Mouse (Mus musculus): ENCODE results near the gene Wdr19. TPM values are rescaled to one million over a fixed set of nuclear protein-coding genes. Genes with fewer than 3 reads are reported as not detected.

Wdr19 gene
- 0.29 to 3.3 TPM (median 1.1 TPM) in 3 replicates for total RNA-seq (2017)

- peak; percentile 100 for ATAC-seq (replicated peaks; ENCODE audit: insufficient number of reproducible peaks, low FRiP score, low TSS enrichment, poor library complexity, severe bottlenecking)
Observed at GRCm38 (mm10) chr5:65199346-65200128, at the start of gene Wdr19. Gene Wdr19 (plus strand): TSS chr5:65199696.

GRCm38 (mm10) chr5:65149706-65150105, 49.8 kb upstream of the Wdr19 start:
- ATAC-seq (replicated peaks; ENCODE audit: insufficient number of reproducible peaks, low FRiP score, low TSS enrichment, poor library complexity, severe bottlenecking), result no peak

GRCm38 (mm10) chr5:65150376-65150955, 49.0 kb upstream of the Wdr19 start:
- ATAC-seq (replicated peaks; ENCODE audit: insufficient number of reproducible peaks, low FRiP score, low TSS enrichment, poor library complexity, severe bottlenecking), result no peak

GRCm38 (mm10) chr5:65151276-65151675, 48.2 kb upstream of the Wdr19 start:
- no peak for ATAC-seq (replicated peaks; ENCODE audit: insufficient number of reproducible peaks, low FRiP score, low TSS enrichment, poor library complexity, severe bottlenecking)

- ATAC-seq (replicated peaks; ENCODE audit: insufficient number of reproducible peaks, low FRiP score, low TSS enrichment, poor library complexity, severe bottlenecking), result no peak
Observed at GRCm38 (mm10) chr5:65151767-65152166, 47.7 kb upstream of the Wdr19 start.

- ATAC-seq (replicated peaks; ENCODE audit: insufficient number of reproducible peaks, low FRiP score, low TSS enrichment, poor library complexity, severe bottlenecking), result no peak
Observed at GRCm38 (mm10) chr5:65154287-65154686, 45.2 kb upstream of the Wdr19 start.

GRCm38 (mm10) chr5:65156853-65157252, 42.6 kb upstream of the Wdr19 start:
- ATAC-seq (replicated peaks; ENCODE audit: insufficient number of reproducible peaks, low FRiP score, low TSS enrichment, poor library complexity, severe bottlenecking), result peak; percentile 93

GRCm38 (mm10) chr5:65157412-65158381, 41.8 kb upstream of the Wdr19 start:
- no peak for ATAC-seq (replicated peaks; ENCODE audit: insufficient number of reproducible peaks, low FRiP score, low TSS enrichment, poor library complexity, severe bottlenecking)

GRCm38 (mm10) chr5:65158696-65159305, 40.7 kb upstream of the Wdr19 start:
- ATAC-seq (replicated peaks; ENCODE audit: insufficient number of reproducible peaks, low FRiP score, low TSS enrichment, poor library complexity, severe bottlenecking), result no peak

- no peak for ATAC-seq (replicated peaks; ENCODE audit: insufficient number of reproducible peaks, low FRiP score, low TSS enrichment, poor library complexity, severe bottlenecking)
Observed at GRCm38 (mm10) chr5:65163001-65163400, 36.5 kb upstream of the Wdr19 start.

- ATAC-seq (replicated peaks; ENCODE audit: insufficient number of reproducible peaks, low FRiP score, low TSS enrichment, poor library complexity, severe bottlenecking), result no peak
Observed at GRCm38 (mm10) chr5:65163489-65164092, 35.9 kb upstream of the Wdr19 start.

GRCm38 (mm10) chr5:65170206-65170605, 29.3 kb upstream of the Wdr19 start:
- no peak for ATAC-seq (replicated peaks; ENCODE audit: insufficient number of reproducible peaks, low FRiP score, low TSS enrichment, poor library complexity, severe bottlenecking)

GRCm38 (mm10) chr5:65175035-65175917, 24.2 kb upstream of the Wdr19 start:
- ATAC-seq (replicated peaks; ENCODE audit: insufficient number of reproducible peaks, low FRiP score, low TSS enrichment, poor library complexity, severe bottlenecking), result no peak

- no peak for ATAC-seq (replicated peaks; ENCODE audit: insufficient number of reproducible peaks, low FRiP score, low TSS enrichment, poor library complexity, severe bottlenecking)
Observed at GRCm38 (mm10) chr5:65175918-65176484, 23.5 kb upstream of the Wdr19 start.

GRCm38 (mm10) chr5:65177026-65177514, 22.4 kb upstream of the Wdr19 start:
- no peak for ATAC-seq (replicated peaks; ENCODE audit: insufficient number of reproducible peaks, low FRiP score, low TSS enrichment, poor library complexity, severe bottlenecking)

GRCm38 (mm10) chr5:65178477-65178876, 21.0 kb upstream of the Wdr19 start:
- no peak for ATAC-seq (replicated peaks; ENCODE audit: insufficient number of reproducible peaks, low FRiP score, low TSS enrichment, poor library complexity, severe bottlenecking)

GRCm38 (mm10) chr5:65181160-65181793, 18.2 kb upstream of the Wdr19 start:
- ATAC-seq (replicated peaks; ENCODE audit: insufficient number of reproducible peaks, low FRiP score, low TSS enrichment, poor library complexity, severe bottlenecking), result no peak
